Comparison of ENCODE assay signal across 11 mouse cellular contexts in genomic region chr11:53785311-53785936, GRCm38 (mm10). TPM values are rescaled to one million over a fixed set of nuclear protein-coding genes. Genes with fewer than 3 reads are reported as not detected.
DNase-seq lines count a peak whose midpoint lies in the region; ATAC-seq and TF ChIP-seq lines count a peak whose summit lies in the region.
"Had no signal": no experiment of that assay in that cellular context is flagged by ENCODE, and none has a peak within 500 bp of the region (broad histone marks: within the 10 kb centered on the region; RNA-seq: fewer than 3 reads in every experiment).

No protein-coding gene starts in this region.

- no peaks in the 10 kb centered on the region for H3K9me3 ChIP-seq in kidney, postnatal 0 days (replicated peaks; ENCODE audit: low read length)
- H3K9me3 ChIP-seq in liver, embryonic 13.5 days (replicated peaks) = no peaks in the 10 kb centered on the region
- H3K9me3 ChIP-seq in intestine, postnatal 0 days (ENCODE audit: control insufficient read depth) = no peaks in the 10 kb centered on the region

- TF ChIP-seq CTCF in kidney, postnatal 0 days (IDR thresholded peaks at IDR 0.05; ENCODE audit: low read depth) = no peak
- TF ChIP-seq CTCF in intestine, postnatal 0 days (IDR thresholded peaks at IDR 0.05; ENCODE audit: low read depth) = no peak

- 86% methylated on average over 3 of the region's 3 CpGs for WGBS in kidney, postnatal 0 days
- 49% methylated on average over 3 of the region's 3 CpGs for WGBS in liver, embryonic 13.5 days (ENCODE audit: insufficient replicate concordance)
- 71% methylated on average over 3 of the region's 3 CpGs for WGBS in intestine, postnatal 0 days

- H3K4me2 ChIP-seq in kidney, postnatal 0 days (ENCODE audit: low read length) = no peak overlapping the region
- no peak overlapping the region for H3K4me2 ChIP-seq in liver, embryonic 13.5 days
- H3K4me2 ChIP-seq in intestine, postnatal 0 days (replicated peaks; ENCODE audit: low read depth) = no peak overlapping the region

- peak overlapping the region; percentile 37 for H3K27ac ChIP-seq in kidney, postnatal 0 days
- peak overlapping the region; percentile 19; the same call in 1 of the 2 replicates for H3K27ac ChIP-seq in liver, embryonic 13.5 days
- H3K27ac ChIP-seq in intestine, postnatal 0 days (ENCODE audit: low read depth, low read length) = no peak overlapping the region

- H3K36me3 ChIP-seq in kidney, postnatal 0 days (ENCODE audit: insufficient read depth, low read length) = no peaks in the 10 kb centered on the region
- H3K36me3 ChIP-seq in liver, embryonic 13.5 days = no peaks in the 10 kb centered on the region
- H3K36me3 ChIP-seq in intestine, postnatal 0 days (ENCODE audit: control insufficient read depth, insufficient read depth) = peaks cover 6% of the 10 kb centered on the region; the same call in 1 of the 2 replicates

- DNase-seq in kidney, postnatal 0 days (ENCODE audit: low spot score) = no peak
- no peak for DNase-seq in kidney, adult 8-10 months
- peak; percentile 49 for DNase-seq in 416B (ENCODE audit: low read depth)
- DNase-seq in CD4-positive, CD25-positive, alpha-beta regulatory T cell, adult 2 months (ENCODE audit: low read depth, low spot score) = peak; percentile 69
- DNase-seq in liver, embryonic 13.5 days = no peak
- no peak for DNase-seq in natural killer cell, adult 2 months (ENCODE audit: low spot score in 2 of 2)
- DNase-seq: gastrocnemius, postnatal 36 days; heart, postnatal 4 days; kidney, adult 11 months; right cerebral cortex, postnatal 4 days had no signal

- no peaks in the 10 kb centered on the region for H3K27me3 ChIP-seq in kidney, postnatal 0 days (ENCODE audit: insufficient read depth, low read length)
- H3K27me3 ChIP-seq in liver, embryonic 13.5 days = no peaks in the 10 kb centered on the region
- H3K27me3 ChIP-seq in intestine, postnatal 0 days (replicated peaks; ENCODE audit: control insufficient read depth, insufficient read depth, low read length) = no peaks in the 10 kb centered on the region

- ATAC-seq in kidney, postnatal 0 days (replicated peaks; ENCODE audit: low FRiP score, low read depth) = no peak
- no peak for ATAC-seq in liver, embryonic 13.5 days (ENCODE audit: low read depth)
- no peak for ATAC-seq in intestine, postnatal 0 days

- no peak overlapping the region for H3K9ac ChIP-seq in kidney, postnatal 0 days (ENCODE audit: low read depth, low read length)
- H3K9ac ChIP-seq in liver, embryonic 13.5 days = no peak overlapping the region
- no peak overlapping the region for H3K9ac ChIP-seq in intestine, postnatal 0 days (ENCODE audit: low read depth, low read length)

- no peak overlapping the region for H3K4me3 ChIP-seq in kidney, postnatal 0 days (replicated peaks; ENCODE audit: low read depth, low read length)
- no peak overlapping the region for H3K4me3 ChIP-seq in liver, embryonic 13.5 days (replicated peaks)
- no peak overlapping the region for H3K4me3 ChIP-seq in intestine, postnatal 0 days (ENCODE audit: low read depth, low read length)

- 0 out of 2 replicates have a peak, but pooled peaks cover 5% of the 10 kb centered on the region for H3K4me1 ChIP-seq in kidney, postnatal 0 days (replicated peaks; ENCODE audit: insufficient read depth, low read length)
- peaks cover 35% of the 10 kb centered on the region for H3K4me1 ChIP-seq in liver, embryonic 13.5 days (replicated peaks)
- peaks cover 14% of the 10 kb centered on the region; the same call in 1 of the 2 replicates for H3K4me1 ChIP-seq in intestine, postnatal 0 days (replicated peaks; ENCODE audit: control insufficient read depth, insufficient read depth, low read length)

RNA-seq across cellular contexts. Expression of gene Gm17334, which starts 12.4 kb away (rescaled TPM):
- polyA plus RNA-seq in kidney, postnatal 0 days (2015; fragmentation: Nextera tagmentation; extraction: Ambion mirVana) = 0.20 and 0.21 TPM in 2 replicates
- polyA plus RNA-seq in liver, embryonic 13.5 days (2015; fragmentation: Nextera tagmentation; extraction: Ambion mirVana) = not detected in 2 replicates
- polyA plus RNA-seq in intestine, postnatal 0 days (2015; fragmentation: Nextera tagmentation; extraction: Ambion mirVana) = 0.17 and 0.67 TPM in 2 replicates

RNA-seq across cellular contexts. Expression of gene Irf1, which starts 15.6 kb away (rescaled TPM):
- polyA plus RNA-seq in kidney, postnatal 0 days (2015; fragmentation: Nextera tagmentation; extraction: Ambion mirVana) = 14.0 and 17.9 TPM in 2 replicates
- 6.7 and 8.1 TPM in 2 replicates for polyA plus RNA-seq in liver, embryonic 13.5 days (2015; fragmentation: Nextera tagmentation; extraction: Ambion mirVana)
- polyA plus RNA-seq in intestine, postnatal 0 days (2015; fragmentation: Nextera tagmentation; extraction: Ambion mirVana) = 64.3 and 76.1 TPM in 2 replicates

Comparison
In these comparisons a context has a peak if more than half of its experiments do, and no peak if none do; other contexts are left out.
1. DNase-seq: peak in 416B (single experiment) and CD4-positive, CD25-positive, alpha-beta regulatory T cell, adult 2 months (single experiment); none in kidney, postnatal 0 days (single experiment), kidney, adult 8-10 months (0 of 2), liver, embryonic 13.5 days (single experiment) and natural killer cell, adult 2 months (0 of 2).